Mouse (Mus musculus) spleen, adult 12 weeks (tissue): ENCODE measurements around the gene Tdpoz5.
"Not testable (repeated sequence)": the region's sequence is repeated elsewhere in the genome, so short reads cannot be mapped to it uniquely, and the experiment has no call there.

Source experiments
- DNase-seq: peaks from one replicate; pipeline ENCODE4 v3.0.0; 2022; ENCODE audit warnings: low spot score

The Tdpoz5 gene

GRCm38 (mm10) chr3:93961214-93961613 lies at the start of gene Tdpoz5:
Gene Tdpoz5, minus strand, starts transcription at chr3:93961314.
- not testable (repeated sequence) for DNase-seq

GRCm38 (mm10) chr3:93968938-93969337 lies 7.8 kb upstream of the Tdpoz5 start:
- DNase-seq: not testable (repeated sequence)

GRCm38 (mm10) chr3:93943443-93943842 lies 17.7 kb downstream of the Tdpoz5 start, which contains the start of gene Gm9117:
Gene Gm9117, minus strand, starts transcription at chr3:93943543.
- DNase-seq: not testable (repeated sequence)

GRCm38 (mm10) chr3:93938386-93938785 lies 22.7 kb downstream of the Tdpoz5 start:
- DNase-seq: not testable (repeated sequence)
